Mouse (Mus musculus): ENCODE measurements around the gene Asic4. TPM values are rescaled to one million over a fixed set of nuclear protein-coding genes. Genes with fewer than 3 reads are reported as not detected.

The Asic4 gene
- polyA plus RNA-seq, 1 experiment from 2014 or later = 1.00 TPM

GRCm38 (mm10) chr1:75478497-75478896 is 28.3 kb downstream of the Asic4 start:
- Histone ChIP-seq H3K4me1 (ENCODE audit: insufficient read depth, low read length) (peaks cover 33% of the 10 kb centered on the region), H3K4me2 (replicated peaks; ENCODE audit: low read depth, low read length) (peak overlapping the region; percentile 79), H3K9ac (replicated peaks; ENCODE audit: low read length) (peak overlapping the region; percentile 76), H3K36me3 (ENCODE audit: insufficient read depth, low read length) (peaks cover 19% of the 10 kb centered on the region), H3K27ac (ENCODE audit: low read length) (peak overlapping the region; percentile 43), H3K9me3 (ENCODE audit: low read length) (no peaks in the 10 kb centered on the region), H3K4me3 (ENCODE audit: low read length) (peak overlapping the region; percentile 76), H3K27me3 (ENCODE audit: insufficient read depth, low read length) (peaks cover 38% of the 10 kb centered on the region)
- ATAC-seq (ENCODE audit: low FRiP score, low TSS enrichment) = no peak; the same call in 1 of the 2 replicates
- WGBS = 0% methylated on average over 19 of the region's 25 CpGs

DNA sequence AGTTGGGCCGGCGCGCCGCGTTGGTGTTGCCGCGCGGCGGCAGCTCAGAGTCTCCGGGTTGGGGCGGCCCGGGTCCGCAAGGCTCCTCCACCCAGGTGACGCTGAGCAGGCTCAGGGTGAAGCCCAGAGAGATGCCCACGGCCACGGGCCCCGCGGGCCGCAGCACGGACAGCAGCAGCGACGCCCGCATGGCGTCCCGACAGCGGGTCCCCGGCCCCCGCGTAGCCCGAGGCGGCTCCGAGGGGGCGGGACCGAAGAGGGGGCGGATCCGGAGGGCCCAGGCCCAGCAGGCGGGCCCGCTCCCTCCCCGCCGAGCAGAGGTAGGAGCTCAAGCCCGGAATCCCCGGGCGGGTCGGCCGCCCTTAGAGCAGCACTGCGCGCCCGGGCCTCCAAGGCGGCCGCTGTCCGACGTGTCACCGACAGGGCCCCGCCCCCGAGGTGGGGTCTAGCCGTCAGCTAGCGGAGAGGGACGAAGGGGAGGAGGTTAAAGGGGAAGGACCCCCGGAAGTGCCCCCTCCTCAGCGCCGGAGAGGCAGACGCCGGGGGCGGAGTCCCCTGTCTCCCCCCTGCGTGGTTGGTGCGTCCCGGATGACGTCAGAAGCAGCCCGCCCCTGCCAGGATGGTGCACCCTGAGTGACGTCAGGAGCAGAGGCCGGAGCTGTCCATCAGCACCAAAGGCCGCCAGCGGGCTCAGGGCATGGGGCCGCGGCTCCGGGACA is 28.8 kb downstream of the Asic4 start, which contains the start of the genes Chpf and Tmem198:
Gene Chpf (minus strand): TSS at position 392 of the 719 bp plus-strand sequence.
Gene Tmem198 (plus strand): TSS at position 617 of the 719 bp plus-strand sequence.
- Histone ChIP-seq H3K36me3 (ENCODE audit: insufficient read depth, low read length) (peaks cover 19% of the 10 kb centered on the region), H3K4me3 (ENCODE audit: low read length) (peak within 1 kb of the TSS; percentile 76), H3K27me3 (ENCODE audit: insufficient read depth, low read length) (peaks cover 41% of the 10 kb centered on the region), H3K9ac (replicated peaks; ENCODE audit: low read length) (peak within 1 kb of the TSS; percentile 76), H3K27ac (ENCODE audit: low read length) (peak within 1 kb of the TSS; percentile 43), H3K4me1 (ENCODE audit: insufficient read depth, low read length) (peaks cover 33% of the 10 kb centered on the region), H3K4me2 (replicated peaks; ENCODE audit: low read depth, low read length) (peak within 1 kb of the TSS; percentile 79), H3K9me3 (ENCODE audit: low read length) (no peaks in the 10 kb centered on the region)
- ATAC-seq (ENCODE audit: low FRiP score, low TSS enrichment) = peak; percentile 92
- under 1% methylated on average over 59 of the region's 76 CpGs for WGBS

DNA sequence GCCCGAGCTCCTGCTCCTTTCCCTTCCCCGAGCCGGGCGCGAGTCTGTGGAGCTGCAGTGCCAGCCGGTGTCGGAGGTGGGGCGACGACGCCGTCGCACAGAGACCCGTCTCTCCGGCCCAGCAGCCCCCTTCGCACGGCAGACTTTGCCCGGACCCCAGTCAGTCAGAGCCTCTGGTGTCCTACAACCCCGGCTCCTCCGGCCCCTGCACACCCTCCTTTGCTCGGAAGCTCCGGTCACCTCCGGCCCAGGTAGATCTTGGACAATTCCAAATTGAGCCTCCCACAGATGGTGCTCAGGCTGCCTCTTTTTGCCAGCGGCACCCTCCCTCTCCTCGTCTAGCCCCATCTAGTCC is 29.4 kb downstream of the Asic4 start:
- Histone ChIP-seq H3K9me3 (ENCODE audit: low read length) (no peaks in the 10 kb centered on the region), H3K4me3 (ENCODE audit: low read length) (peak overlapping the region; percentile 76), H3K27ac (ENCODE audit: low read length) (no peak overlapping the region), H3K4me2 (replicated peaks; ENCODE audit: low read depth, low read length) (peak overlapping the region; percentile 79), H3K4me1 (ENCODE audit: insufficient read depth, low read length) (peaks cover 35% of the 10 kb centered on the region), H3K27me3 (ENCODE audit: insufficient read depth, low read length) (peaks cover 46% of the 10 kb centered on the region), H3K9ac (replicated peaks; ENCODE audit: low read length) (no peak overlapping the region), H3K36me3 (ENCODE audit: insufficient read depth, low read length) (peaks cover 19% of the 10 kb centered on the region)
- no peak; the same call in 1 of the 2 replicates for ATAC-seq (ENCODE audit: low FRiP score, low TSS enrichment)
- under 1% methylated on average over 15 of the region's 24 CpGs for whole genome bisulfite sequencing

DNA sequence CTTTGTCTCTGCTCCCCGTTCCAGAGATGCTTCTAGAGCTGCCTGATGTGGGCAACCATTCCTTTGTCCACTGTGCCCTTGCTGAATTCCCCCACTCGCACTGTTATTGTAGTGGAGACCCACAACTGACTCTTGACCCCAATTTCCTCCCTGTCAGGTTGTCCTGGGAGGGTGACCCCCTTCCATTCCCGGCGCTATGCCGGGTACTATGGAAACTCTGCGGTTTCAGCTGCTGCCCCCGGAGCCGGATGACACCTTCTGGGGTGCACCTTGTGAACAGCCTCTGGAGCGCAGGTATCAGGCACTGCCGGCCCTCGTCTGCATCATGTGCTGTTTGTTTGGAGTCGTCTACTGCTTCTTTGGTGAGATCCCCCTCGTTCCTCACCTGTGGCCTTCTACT is 29.8 kb downstream of the Asic4 start:
- Histone ChIP-seq H3K9me3 (ENCODE audit: low read length) (no peaks in the 10 kb centered on the region), H3K27ac (ENCODE audit: low read length) (no peak overlapping the region), H3K9ac (replicated peaks; ENCODE audit: low read length) (no peak overlapping the region), H3K36me3 (ENCODE audit: insufficient read depth, low read length) (peaks cover 16% of the 10 kb centered on the region), H3K4me2 (replicated peaks; ENCODE audit: low read depth, low read length) (peak overlapping the region; percentile 79), H3K4me1 (ENCODE audit: insufficient read depth, low read length) (peaks cover 35% of the 10 kb centered on the region), H3K27me3 (ENCODE audit: insufficient read depth, low read length) (peaks cover 50% of the 10 kb centered on the region), H3K4me3 (ENCODE audit: low read length) (peak overlapping the region; percentile 76)
- no peak for ATAC-seq (ENCODE audit: low FRiP score, low TSS enrichment)
- WGBS = 12% methylated on average over 13 of the region's 13 CpGs

GRCm38 (mm10) chr1:75480735-75481134 is 30.5 kb downstream of the Asic4 start:
- peaks cover 57% of the 10 kb centered on the region for H3K27me3 ChIP-seq (ENCODE audit: insufficient read depth, low read length)
- H3K4me3 ChIP-seq (ENCODE audit: low read length) = no peak overlapping the region
- WGBS = 89% methylated on average over 7 of the region's 7 CpGs
- no peak overlapping the region for H3K27ac ChIP-seq (ENCODE audit: low read length)
- H3K9ac ChIP-seq (replicated peaks; ENCODE audit: low read length) = no peak overlapping the region
- H3K4me2 ChIP-seq (replicated peaks; ENCODE audit: low read depth, low read length) = no peak overlapping the region
- peaks cover 35% of the 10 kb centered on the region for H3K4me1 ChIP-seq (ENCODE audit: insufficient read depth, low read length)
- peaks cover 9% of the 10 kb centered on the region for H3K36me3 ChIP-seq (ENCODE audit: insufficient read depth, low read length)
- no peaks in the 10 kb centered on the region for H3K9me3 ChIP-seq (ENCODE audit: low read length)
- no peak for ATAC-seq (ENCODE audit: low FRiP score, low TSS enrichment)

DNA sequence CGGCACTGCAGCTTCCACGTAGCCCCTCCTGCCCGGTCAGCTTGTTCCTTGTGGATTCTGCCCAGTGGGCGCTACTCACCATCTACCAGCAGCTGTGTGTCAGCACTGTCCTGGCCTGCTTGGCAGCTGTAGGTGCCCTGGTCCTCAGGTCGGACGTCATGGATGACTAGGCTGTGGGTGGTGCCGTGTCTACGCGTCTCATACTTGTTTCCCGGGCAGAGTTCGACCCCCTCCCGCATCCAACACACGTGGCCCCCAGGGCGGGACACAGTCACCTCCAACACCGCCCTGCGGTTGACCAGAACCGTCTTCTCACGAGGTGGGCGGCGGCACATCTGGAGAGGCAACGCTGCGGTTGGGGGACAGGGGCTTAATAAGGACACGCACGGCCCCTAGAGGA is 36.3 kb downstream of the Asic4 start:
- Histone ChIP-seq H3K36me3 (ENCODE audit: insufficient read depth, low read length) (peaks cover 20% of the 10 kb centered on the region), H3K9me3 (ENCODE audit: low read length) (no peaks in the 10 kb centered on the region), H3K4me3 (ENCODE audit: low read length) (peak overlapping the region; percentile 61), H3K4me2 (replicated peaks; ENCODE audit: low read depth, low read length) (peak overlapping the region; percentile 86), H3K9ac (replicated peaks; ENCODE audit: low read length) (no peak overlapping the region), H3K4me1 (ENCODE audit: insufficient read depth, low read length) (peaks cover 28% of the 10 kb centered on the region), H3K27ac (ENCODE audit: low read length) (no peak overlapping the region), H3K27me3 (ENCODE audit: insufficient read depth, low read length) (peaks cover 69% of the 10 kb centered on the region)
- ATAC-seq (ENCODE audit: low FRiP score, low TSS enrichment) = no peak
- 6% methylated on average over 24 of the region's 24 CpGs for WGBS

DNA sequence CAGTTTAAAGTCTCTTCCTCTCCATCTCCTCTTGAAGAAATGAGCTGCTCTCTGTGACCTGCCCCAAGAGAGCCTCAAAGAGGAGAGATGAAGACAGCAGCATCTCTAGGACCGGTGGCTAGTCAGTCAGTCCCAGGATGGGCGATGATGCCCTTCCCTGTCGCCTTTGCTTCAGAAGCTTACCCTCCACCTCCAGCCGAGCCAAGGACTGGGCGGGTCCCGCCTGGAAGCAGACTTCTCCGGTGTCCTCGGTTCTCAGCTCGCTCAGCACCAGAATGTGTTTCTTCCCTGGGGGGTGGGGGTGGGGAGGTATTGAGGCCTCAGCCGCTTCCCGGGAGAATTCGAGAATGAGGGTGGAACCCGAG is 36.8 kb downstream of the Asic4 start:
- WGBS = 4% methylated on average over 13 of the region's 13 CpGs
- peaks cover 28% of the 10 kb centered on the region for H3K4me1 ChIP-seq (ENCODE audit: insufficient read depth, low read length)
- H3K27ac ChIP-seq (ENCODE audit: low read length) = no peak overlapping the region
- H3K4me3 ChIP-seq (ENCODE audit: low read length) = peak overlapping the region; percentile 61
- H3K4me2 ChIP-seq (replicated peaks; ENCODE audit: low read depth, low read length) = peak overlapping the region; percentile 86
- peak overlapping the region; percentile 42; the same call in 1 of the 2 replicates for H3K9ac ChIP-seq (replicated peaks; ENCODE audit: low read length)
- peak; percentile 11; the same call in 1 of the 2 replicates for ATAC-seq (ENCODE audit: low FRiP score, low TSS enrichment)
- H3K36me3 ChIP-seq (ENCODE audit: insufficient read depth, low read length) = peaks cover 22% of the 10 kb centered on the region
- H3K9me3 ChIP-seq (ENCODE audit: low read length) = no peaks in the 10 kb centered on the region
- peaks cover 65% of the 10 kb centered on the region for H3K27me3 ChIP-seq (ENCODE audit: insufficient read depth, low read length)

GRCm38 (mm10) chr1:75487405-75488161 is 37.3 kb downstream of the Asic4 start:
- under 1% methylated on average over 62 of the region's 62 CpGs for WGBS
- Histone ChIP-seq H3K4me2 (replicated peaks; ENCODE audit: low read depth, low read length) (peak overlapping the region; percentile 86), H3K4me3 (ENCODE audit: low read length) (peak overlapping the region; percentile 61), H3K4me1 (ENCODE audit: insufficient read depth, low read length) (peaks cover 26% of the 10 kb centered on the region), H3K27ac (ENCODE audit: low read length) (no peak overlapping the region), H3K9me3 (ENCODE audit: low read length) (no peaks in the 10 kb centered on the region), H3K36me3 (ENCODE audit: insufficient read depth, low read length) (peaks cover 28% of the 10 kb centered on the region), H3K9ac (replicated peaks; ENCODE audit: low read length) (peak overlapping the region; percentile 42; the same call in 1 of the 2 replicates), H3K27me3 (ENCODE audit: insufficient read depth, low read length) (peaks cover 61% of the 10 kb centered on the region)
- ATAC-seq (ENCODE audit: low FRiP score, low TSS enrichment) = peak; percentile 62

DNA sequence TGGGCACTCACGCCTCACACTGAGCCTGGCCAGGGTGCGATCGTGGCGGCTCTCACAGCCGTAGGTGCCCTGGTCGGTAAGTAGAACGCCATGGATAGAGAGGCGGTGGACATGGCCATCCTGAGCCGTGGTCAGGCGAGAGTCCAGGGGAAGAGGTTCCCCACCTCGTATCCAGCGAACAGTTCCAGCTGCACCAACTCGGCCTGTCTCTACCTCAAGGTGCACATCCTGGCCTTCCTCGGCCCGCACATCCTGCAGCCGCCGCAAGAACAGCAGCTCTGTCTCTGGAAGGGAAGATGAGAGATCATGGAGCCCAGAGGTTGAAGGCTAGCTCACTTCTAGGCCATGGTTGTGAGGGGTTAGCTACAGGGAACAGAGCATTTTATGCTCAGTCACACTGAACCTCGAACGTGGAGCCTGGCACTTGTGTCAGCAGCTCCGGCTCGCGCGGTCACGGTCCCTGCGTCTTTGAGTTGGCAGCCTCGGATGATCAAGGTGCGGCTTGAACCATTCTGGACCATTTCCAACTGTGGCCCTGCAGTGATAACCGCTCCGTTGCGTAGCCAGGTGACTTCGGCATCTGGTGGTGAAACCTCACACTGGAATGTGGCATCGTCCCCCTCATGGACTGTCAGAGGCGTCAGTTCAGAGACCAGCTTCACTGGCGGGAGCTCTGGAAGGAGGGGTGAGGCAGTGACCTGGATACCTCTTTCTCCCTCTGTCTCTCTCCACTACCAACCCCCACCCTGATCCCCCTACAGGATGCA is 40.7 kb downstream of the Asic4 start:
- 91% methylated on average over 34 of the region's 34 CpGs for WGBS
- peaks cover 22% of the 10 kb centered on the region for H3K4me1 ChIP-seq (ENCODE audit: insufficient read depth, low read length)
- ATAC-seq (ENCODE audit: low FRiP score, low TSS enrichment) = no peak
- peaks cover 33% of the 10 kb centered on the region for H3K36me3 ChIP-seq (ENCODE audit: insufficient read depth, low read length)
- H3K27ac ChIP-seq (ENCODE audit: low read length) = no peak overlapping the region
- no peak overlapping the region for H3K9ac ChIP-seq (replicated peaks; ENCODE audit: low read length)
- H3K27me3 ChIP-seq (ENCODE audit: insufficient read depth, low read length) = peaks cover 31% of the 10 kb centered on the region
- no peak overlapping the region for H3K4me2 ChIP-seq (replicated peaks; ENCODE audit: low read depth, low read length)
- H3K4me3 ChIP-seq (ENCODE audit: low read length) = no peak overlapping the region
- no peaks in the 10 kb centered on the region for H3K9me3 ChIP-seq (ENCODE audit: low read length)

Data from kidney, embryonic 16.5 days (tissue).